Mouse (Mus musculus) gastrocnemius, postnatal 25 days (tissue): ENCODE results near the gene Xpo6. TPM values are rescaled to one million over a fixed set of nuclear protein-coding genes. Genes with fewer than 3 reads are reported as not detected.

ENCODE experiments used
- DNase-seq: peaks from one replicate; pipeline ENCODE4 v3.0.0; 2022
- total RNA-seq, 2 experiments: library from RNA; stranded (reverse); gene quantifications; 1 replicate in 1 of 2; 2 replicates in 1 of 2; pipeline ENCODE4 v1.2.3; 2021

Gene Xpo6
- total RNA-seq, 2 experiments from 2014 or later: 15.8 to 16.0 TPM

- DNase-seq: no peak
These were observed 73.8 kb downstream of the Xpo6 start for GRCm38 (mm10) chr7:126126502-126126901.

- DNase-seq: no peak
These were observed 78.8 kb downstream of the Xpo6 start for GRCm38 (mm10) chr7:126121533-126121932.

GRCm38 (mm10) chr7:126119819-126120218 is 80.5 kb downstream of the Xpo6 start:
- DNase-seq: no peak

GRCm38 (mm10) chr7:126113263-126113662 is 87.0 kb downstream of the Xpo6 start:
- DNase-seq: no peak

GRCm38 (mm10) chr7:126111230-126111629 is 89.1 kb downstream of the Xpo6 start:
- no peak for DNase-seq

GRCm38 (mm10) chr7:126109898-126110297 is 90.4 kb downstream of the Xpo6 start:
- DNase-seq: no peak

- no peak for DNase-seq
These were observed 99.9 kb downstream of the Xpo6 start for GRCm38 (mm10) chr7:126100440-126100839.

GRCm38 (mm10) chr7:126099835-126100234 is 100.5 kb downstream of the Xpo6 start:
- no peak for DNase-seq

- no peak for DNase-seq
These were observed 101.0 kb downstream of the Xpo6 start for GRCm38 (mm10) chr7:126099163-126099775.

- no peak for DNase-seq
These were observed 102.9 kb downstream of the Xpo6 start for GRCm38 (mm10) chr7:126097219-126097915.

GRCm38 (mm10) chr7:126096596-126096995 is 103.7 kb downstream of the Xpo6 start:
- no peak for DNase-seq

GRCm38 (mm10) chr7:126094738-126095137 is 105.6 kb downstream of the Xpo6 start:
- DNase-seq: no peak

- no peak for DNase-seq
These were observed 107.1 kb downstream of the Xpo6 start for GRCm38 (mm10) chr7:126093162-126093561.

GRCm38 (mm10) chr7:126089782-126090181 is 110.5 kb downstream of the Xpo6 start:
- no peak for DNase-seq

- no peak for DNase-seq
These were observed 112.1 kb downstream of the Xpo6 start for GRCm38 (mm10) chr7:126088155-126088554.

GRCm38 (mm10) chr7:126087602-126088001 is 112.7 kb downstream of the Xpo6 start:
- no peak for DNase-seq

- DNase-seq: no peak
These were observed 114.0 kb downstream of the Xpo6 start for GRCm38 (mm10) chr7:126086321-126086741.

- no peak for DNase-seq
These were observed 115.1 kb downstream of the Xpo6 start for GRCm38 (mm10) chr7:126085154-126085553.

GRCm38 (mm10) chr7:126083980-126084348 is 116.3 kb downstream of the Xpo6 start:
- no peak for DNase-seq

- no peak for DNase-seq
These were observed 116.8 kb downstream of the Xpo6 start for GRCm38 (mm10) chr7:126083341-126083979.

GRCm38 (mm10) chr7:126082286-126082741 is 118.0 kb downstream of the Xpo6 start, which contains the start of gene Gsg1l:
Gene Gsg1l (minus strand): TSS chr7:126082411.
- no peak for DNase-seq

- peak; percentile 38 for DNase-seq
These were observed 118.5 kb downstream of the Xpo6 start for GRCm38 (mm10) chr7:126081727-126082285.
